Mouse (Mus musculus) CH12.LX (cell line): Measurements from ENCODE around the gene Sh2d4b. TPM values are rescaled to one million over a fixed set of nuclear protein-coding genes. Genes with fewer than 3 reads are reported as not detected.

Experiments used
- DNase-seq: peaks from one replicate; pipeline ENCODE4 v3.0.0-alpha.2; 2013; ENCODE audit errors: extremely low read depth
- H3K27ac ChIP-seq: 2 replicates; pipeline ENCODE4 v1.5.1; 2012; ENCODE audit warnings: low read depth, mild to moderate bottlenecking, control low read depth, moderate library complexity; ENCODE audit not compliant: insufficient read depth
- H3K27me3 ChIP-seq: replicated peaks from 2 replicates; pipeline ENCODE3; 2012; ENCODE audit warnings: inconsistent platforms
- H3K36me3 ChIP-seq, 2 experiments: replicated peaks in 1 of 2; 2 replicates each; pipeline versions ENCODE3 to v1.6.1; 2012; ENCODE audit warnings: inconsistent platforms in 1 of 2, low read length in 1 of 2, mild to moderate bottlenecking in 1 of 2, mixed read lengths in 1 of 2, moderate library complexity in 1 of 2; ENCODE audit not compliant: control insufficient read depth in 1 of 2, insufficient read depth in 1 of 2
- H3K4me1 ChIP-seq, 2 experiments: 2 replicates each; pipeline ENCODE4 v1.6.1; 2012; ENCODE audit warnings: inconsistent platforms in 1 of 2, moderate library complexity in 1 of 2; ENCODE audit not compliant: insufficient read depth in 2 of 2, control insufficient read depth in 1 of 2
- H3K4me2 ChIP-seq: 2 replicates; pipeline ENCODE4 v1.6.1; 2012; ENCODE audit warnings: low read depth, mild to moderate bottlenecking, control low read depth; ENCODE audit not compliant: poor library complexity, insufficient read depth, severe bottlenecking
- H3K4me3 ChIP-seq, 3 experiments: fragments of 150-350 bp in 1 of 3; sonication (generic) in 1 of 3; replicated peaks in 1 of 3; 2 replicates each; pipeline versions ENCODE3 to v1.5.1; 2011 to 2012; ENCODE audit warnings: low read depth in 2 of 3, low read length in 2 of 3, mild to moderate bottlenecking in 2 of 3, moderate library complexity in 2 of 3, control low read depth in 1 of 3, improper control_type of control experiment in 1 of 3, inconsistent platforms in 1 of 3, mixed read lengths in 1 of 3; ENCODE audit not compliant: poor library complexity in 1 of 3
- H3K79me2 ChIP-seq: replicated peaks from 2 replicates; pipeline ENCODE4 v1.6.1; 2012; ENCODE audit warnings: mild to moderate bottlenecking, moderate library complexity; ENCODE audit not compliant: control insufficient read depth, poor library complexity, insufficient read depth, severe bottlenecking; ENCODE audit errors: extremely low read depth
- H3K9ac ChIP-seq: 2 replicates; pipeline ENCODE4 v1.6.1; 2012; ENCODE audit warnings: low read depth, mild to moderate bottlenecking, control low read depth, moderate library complexity; ENCODE audit not compliant: insufficient read depth
- H3K9me3 ChIP-seq: replicated peaks from 2 replicates; pipeline ENCODE3; 2012; ENCODE audit warnings: low read length, inconsistent platforms, mixed read lengths
- CHD1 ChIP-seq: IDR thresholded peaks from 2 replicates; pipeline ENCODE4 v1.6.1; 2012; ENCODE audit warnings: low read depth, low read length, improper control_type of control experiment, inconsistent platforms
- ELF1 ChIP-seq: IDR thresholded peaks from 2 replicates; pipeline ENCODE4 v1.6.1; 2014; ENCODE audit warnings: low read depth, mild to moderate bottlenecking, inconsistent platforms, low read length, improper control_type of control experiment
- ETS1 ChIP-seq: conservative IDR thresholded peaks from 2 replicates; pipeline ENCODE4 v1.6.1; 2012; ENCODE audit warnings: low read depth, mild to moderate bottlenecking, inconsistent platforms, low read length, improper control_type of control experiment, moderate library complexity
- GABPA ChIP-seq: IDR thresholded peaks from 2 replicates; pipeline ENCODE4 v1.6.1; 2012; ENCODE audit warnings: low read depth, low read length, improper control_type of control experiment, inconsistent platforms; ENCODE audit not compliant: insufficient replicate concordance
- IRF4 ChIP-seq: IDR thresholded peaks from 2 replicates; pipeline ENCODE4 v1.6.1; 2014; ENCODE audit warnings: low read depth, mild to moderate bottlenecking, inconsistent platforms, low read length, improper control_type of control experiment
- JUN ChIP-seq: IDR thresholded peaks from 2 replicates; pipeline ENCODE4 v1.6.1; 2011; ENCODE audit warnings: low read depth, mild to moderate bottlenecking, low read length, improper control_type of control experiment, moderate library complexity; ENCODE audit not compliant: insufficient read depth
- JUND ChIP-seq: conservative IDR thresholded peaks from 2 replicates; pipeline ENCODE4 v1.6.1; 2011; ENCODE audit warnings: low read depth, low read length, improper control_type of control experiment
- KAT2A ChIP-seq: IDR thresholded peaks from 2 replicates; pipeline ENCODE4 v1.6.1; 2012; ENCODE audit warnings: low read length, improper control_type of control experiment, inconsistent platforms; ENCODE audit not compliant: insufficient replicate concordance
- MAFK ChIP-seq: IDR thresholded peaks from 2 replicates; pipeline ENCODE4 v1.6.1; 2011; ENCODE audit warnings: low read length, improper control_type of control experiment; ENCODE audit not compliant: insufficient replicate concordance
- MAZ ChIP-seq: IDR thresholded peaks from 2 replicates; pipeline ENCODE4 v1.6.1; 2012; ENCODE audit warnings: low read depth, mild to moderate bottlenecking, inconsistent platforms, low read length, improper control_type of control experiment, moderate library complexity
- MEF2A ChIP-seq: IDR thresholded peaks from 2 replicates; pipeline ENCODE4 v1.6.1; 2014; ENCODE audit warnings: low read depth, mild to moderate bottlenecking, inconsistent platforms, low read length, improper control_type of control experiment, borderline replicate concordance
- MXI1 ChIP-seq: IDR thresholded peaks from 2 replicates; pipeline ENCODE4 v1.6.1; 2011; ENCODE audit warnings: mild to moderate bottlenecking, low read depth, low read length, improper control_type of control experiment
- NELFE ChIP-seq: IDR thresholded peaks from 2 replicates; pipeline ENCODE4 v1.6.1; 2011; ENCODE audit warnings: low read depth, low read length, improper control_type of control experiment
- NRF1 ChIP-seq: IDR thresholded peaks from 2 replicates; pipeline ENCODE4 v1.6.1; 2014; ENCODE audit warnings: low read depth, mild to moderate bottlenecking, inconsistent platforms, low read length, improper control_type of control experiment, moderate library complexity
- PAX5 ChIP-seq: IDR thresholded peaks from 2 replicates; pipeline ENCODE4 v1.6.1; 2012; ENCODE audit warnings: low read length, inconsistent platforms, mixed read lengths
- POLR2A ChIP-seq: IDR thresholded peaks from 2 replicates; pipeline ENCODE4 v1.6.1; 2011; ENCODE audit warnings: low read depth, mild to moderate bottlenecking, improper control_type of control experiment, low read length
- POLR2AphosphoS2 ChIP-seq: IDR thresholded peaks from 2 replicates; pipeline ENCODE4 v1.6.1; 2011; ENCODE audit warnings: low read depth, low read length, improper control_type of control experiment
- RCOR1 ChIP-seq: conservative IDR thresholded peaks from 2 replicates; pipeline ENCODE4 v1.6.1; 2012; ENCODE audit warnings: low read depth, mild to moderate bottlenecking, inconsistent platforms, low read length, improper control_type of control experiment
- SIN3A ChIP-seq: IDR thresholded peaks from 2 replicates; pipeline ENCODE4 v1.6.1; 2012; ENCODE audit warnings: low read length, improper control_type of control experiment, inconsistent platforms
- SMC3 ChIP-seq: IDR thresholded peaks from 2 replicates; pipeline ENCODE4 v1.6.1; 2011; ENCODE audit warnings: low read depth, low read length, improper control_type of control experiment
- TCF12 ChIP-seq: IDR thresholded peaks from 2 replicates; pipeline ENCODE4 v1.6.1; 2014; ENCODE audit warnings: low read depth, mild to moderate bottlenecking, inconsistent platforms, low read length, improper control_type of control experiment
- ZC3H11A ChIP-seq: IDR thresholded peaks from 2 replicates; pipeline ENCODE4 v1.6.1; 2012; ENCODE audit warnings: low read depth, mild to moderate bottlenecking, inconsistent platforms, low read length, improper control_type of control experiment
- ZKSCAN1 ChIP-seq: IDR thresholded peaks from 2 replicates; pipeline ENCODE4 v1.6.1; 2012; ENCODE audit warnings: low read depth, inconsistent platforms, low read length, improper control_type of control experiment, borderline replicate concordance
- ZNF384 ChIP-seq: IDR thresholded peaks from 2 replicates; pipeline ENCODE4 v1.6.1; 2012; ENCODE audit warnings: low read depth, low read length, improper control_type of control experiment, inconsistent platforms
- dilution Hi-C: fragments of 300-500 bp; cut with MboI; formaldehyde crosslinking; loops from 2 replicates; pipeline ENCODE4 v1.14.3; 2020; ENCODE audit warnings: low sequenced_read_pairs; ENCODE audit not compliant: extremely low pct_unique_long_range_greater_than_20kb, extremely low pct_ligation_motif_present
- in situ Hi-C: fragments of 300-500 bp; cut with MboI; formaldehyde crosslinking; loops from 3 replicates; pipeline ENCODE4 v1.14.3; 2019; ENCODE audit warnings: low sequenced_read_pairs, low pct_ligation_motif_present, low pct_unique_long_range_greater_than_20kb, mixed read lengths
- polyA plus RNA-seq: library from polyadenylated mRNA; unstranded; fragments of >175 nt; gene quantifications from 2 replicates; pipeline ENCODE4 v1.2.1, GENCODE M21; 2012; ENCODE audit warnings: low read depth; ENCODE audit not compliant: insufficient read length
- total RNA-seq, 2 experiments: library from RNA; depleted of rRNA; stranded (reverse); fragments of 300-350 nt in 1 of 2; fragments of >200 nt in 1 of 2; gene quantifications; 2 replicates each; pipeline ENCODE4 v1.2.3; 2012 to 2014

Sh2d4b gene
- total and polyA plus RNA-seq, 3 experiments, result 0.04 to 0.17 TPM; not detected in 1

GRCm38 (mm10) chr14:40916667-40917066, 23.6 kb upstream of the Sh2d4b start:
- H3K79me2 ChIP-seq, result no peaks in the 10 kb centered on the region
- H3K4me2 ChIP-seq, result no peak overlapping the region
- no peak overlapping the region for H3K9ac ChIP-seq
- H3K9me3 ChIP-seq, result no peaks in the 10 kb centered on the region
- H3K27me3 ChIP-seq, result no peaks in the 10 kb centered on the region
- TF ChIP-seq SIN3A (no peak), TCF12 (no peak), NRF1 (no peak), ZNF384 (no peak), JUND (no peak)
- H3K4me1 ChIP-seq, result peaks cover 0 to 26% of the 10 kb centered on the region in 2 experiments; a peak in 2 of 4 replicates
- in situ Hi-C loops, result loop anchor here (10.0 kb wide), 1 partner anchor 118 kb away; no protein-coding TSS in a partner anchor
- H3K36me3 ChIP-seq, result peaks cover 41 to 88% of the 10 kb centered on the region in 2 experiments
- no peak overlapping the region for H3K27ac ChIP-seq
- dilution Hi-C loops, result no loop called here
- H3K4me3 ChIP-seq, result no peak overlapping the region
- no peak for DNase-seq

GRCm38 (mm10) chr14:40915838-40916237, 22.8 kb upstream of the Sh2d4b start:
- in situ Hi-C loops, result loop anchor here (10.0 kb wide), 1 partner anchor 119 kb away; no protein-coding TSS in a partner anchor
- H3K4me3 ChIP-seq, result no peak overlapping the region

DNA sequence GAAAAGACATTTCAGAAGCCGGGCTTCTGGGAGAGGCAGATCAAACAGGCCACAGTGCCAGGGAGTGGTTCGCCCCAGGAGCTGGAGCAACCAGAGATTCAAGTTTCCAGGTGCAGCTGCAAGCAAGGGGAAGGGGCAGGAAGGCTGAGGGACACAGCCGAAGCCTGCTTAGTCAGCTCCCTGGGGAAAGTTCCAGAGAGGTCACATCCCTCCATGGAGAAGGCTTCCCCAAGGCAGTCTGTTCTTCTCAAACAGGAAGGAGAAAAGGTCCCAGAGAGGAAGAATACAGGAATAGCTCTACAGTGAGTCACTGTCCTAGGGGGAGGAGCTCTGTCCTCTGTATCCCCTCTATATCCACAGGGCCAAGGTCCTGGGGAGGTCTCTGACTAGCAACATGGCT, 21.6 kb upstream of the Sh2d4b start:
- TF ChIP-seq IRF4 (no peak), POLR2AphosphoS2 (no peak), ZC3H11A (no peak), PAX5 (no peak), ZKSCAN1 (no peak), JUN (no peak), GABPA (no peak), NELFE (no peak), ZNF384 (no peak), RCOR1 (no peak), JUND (no peak), ELF1 (no peak), MXI1 (no peak)
- dilution Hi-C loops, result no loop called here
- no peak overlapping the region for H3K9ac ChIP-seq
- H3K4me2 ChIP-seq, result no peak overlapping the region
- no peaks in the 10 kb centered on the region for H3K79me2 ChIP-seq
- in situ Hi-C loops, result loop anchor here (10.0 kb wide), 1 partner anchor 120 kb away; no protein-coding TSS in a partner anchor
- no peak overlapping the region for H3K4me3 ChIP-seq
- H3K9me3 ChIP-seq, result no peaks in the 10 kb centered on the region
- H3K4me1 ChIP-seq, result peaks cover 0 to 18% of the 10 kb centered on the region in 2 experiments; a peak in 2 of 4 replicates
- H3K27me3 ChIP-seq, result no peaks in the 10 kb centered on the region
- H3K27ac ChIP-seq, result no peak overlapping the region
- peaks cover 59 to 89% of the 10 kb centered on the region in 2 experiments for H3K36me3 ChIP-seq
- DNase-seq, result no peak

More at GRCm38 (mm10) chr14:40915838-40916237, 22.8 kb upstream of the Sh2d4b start:
- Histone ChIP-seq H3K4me2 (no peak overlapping the region), H3K9ac (no peak overlapping the region), H3K27me3 (no peaks in the 10 kb centered on the region), H3K36me3 (peaks cover 49 to 89% of the 10 kb centered on the region in 2 experiments), H3K79me2 (no peaks in the 10 kb centered on the region), H3K4me1 (peaks cover 0 to 26% of the 10 kb centered on the region in 2 experiments; a peak in 2 of 4 replicates), H3K9me3 (no peaks in the 10 kb centered on the region), H3K27ac (no peak overlapping the region)
- dilution Hi-C loops, result no loop called here
- TF ChIP-seq MAZ (no peak), MEF2A (no peak), IRF4 (no peak), MXI1 (no peak), POLR2A (no peak), ETS1 (no peak), NELFE (no peak), ZKSCAN1 (no peak), CHD1 (no peak), SMC3 (no peak), KAT2A (no peak), MAFK (no peak)
- DNase-seq, result no peak
